Mouse (Mus musculus) heart, adult 11 months (tissue): ENCODE data around the gene Klf2.

Source experiments
- DNase-seq: peaks from one replicate; pipeline ENCODE4 v3.0.0; 2022

The Klf2 gene

GRCm38 (mm10) chr8:72336273-72336672 lies 17.4 kb downstream of the Klf2 start:
- DNase-seq, result peak; percentile 94

- peak; percentile 93 for DNase-seq
Measured at GRCm38 (mm10) chr8:72337034-72337433, 18.2 kb downstream of the Klf2 start.

GRCm38 (mm10) chr8:72342556-72343300 lies 23.9 kb downstream of the Klf2 start:
- no peak for DNase-seq

GRCm38 (mm10) chr8:72343725-72344124 lies 24.9 kb downstream of the Klf2 start:
- DNase-seq, result no peak

- no peak for DNase-seq
Measured at GRCm38 (mm10) chr8:72347553-72347952, 28.7 kb downstream of the Klf2 start.

- no peak for DNase-seq
Measured at GRCm38 (mm10) chr8:72348114-72348513, 29.3 kb downstream of the Klf2 start.

- DNase-seq, result no peak
Measured at GRCm38 (mm10) chr8:72348956-72349355, 30.1 kb downstream of the Klf2 start.

- peak; percentile 96 for DNase-seq
Measured at GRCm38 (mm10) chr8:72349838-72350237, 31.0 kb downstream of the Klf2 start.

GRCm38 (mm10) chr8:72350727-72351126 lies 31.9 kb downstream of the Klf2 start:
- peak; percentile 95 for DNase-seq

- DNase-seq, result no peak
Measured at GRCm38 (mm10) chr8:72351405-72352005, 32.7 kb downstream of the Klf2 start.

GRCm38 (mm10) chr8:72352951-72353699 lies 34.3 kb downstream of the Klf2 start:
- peak; percentile 94 for DNase-seq

GRCm38 (mm10) chr8:72353700-72354045 lies 34.8 kb downstream of the Klf2 start:
- no peak for DNase-seq

- peak; percentile 98 for DNase-seq
Measured at GRCm38 (mm10) chr8:72354272-72354671, 35.4 kb downstream of the Klf2 start.

GRCm38 (mm10) chr8:72356593-72356992 lies 37.8 kb downstream of the Klf2 start:
- DNase-seq, result no peak

GRCm38 (mm10) chr8:72360162-72360561 lies 41.3 kb downstream of the Klf2 start:
- DNase-seq, result peak; percentile 96

- DNase-seq, result no peak
Measured at GRCm38 (mm10) chr8:72362754-72363153, 43.9 kb downstream of the Klf2 start.

GRCm38 (mm10) chr8:72363457-72363856 lies 44.6 kb downstream of the Klf2 start:
- DNase-seq, result peak; percentile 97

GRCm38 (mm10) chr8:72365016-72365415 lies 46.2 kb downstream of the Klf2 start:
- DNase-seq, result no peak

GRCm38 (mm10) chr8:72365826-72366225 lies 47.0 kb downstream of the Klf2 start:
- DNase-seq, result peak; percentile 97

GRCm38 (mm10) chr8:72366435-72366834 lies 47.6 kb downstream of the Klf2 start:
- DNase-seq, result peak; percentile 92
